ENCODE assay signal across 8 mouse cellular contexts in genomic region chr1:166409177-166409700, GRCm38 (mm10). TPM values are rescaled to one million over a fixed set of nuclear protein-coding genes. Genes with fewer than 3 reads are reported as not detected.
DNase-seq lines count a peak whose midpoint lies in the region; ATAC-seq and TF ChIP-seq lines count a peak whose summit lies in the region.

No protein-coding gene starts in this region.

- H3K27ac ChIP-seq in forebrain, embryonic 10.5 days, result peak overlapping the region; percentile 98
- peak overlapping the region; percentile 72 for H3K27ac ChIP-seq in hindbrain, embryonic 11.5 days (ENCODE audit: low read depth, low read length)
- H3K27ac ChIP-seq in limb, embryonic 13.5 days, result peak overlapping the region; percentile 80
- H3K27ac ChIP-seq in midbrain, embryonic 11.5 days (ENCODE audit: low read depth, low read length), result peak overlapping the region; percentile 4; the same call in 1 of the 2 replicates

- 3% methylated on average over 44 of the region's 45 CpGs for WGBS in forebrain, embryonic 10.5 days
- WGBS in hindbrain, embryonic 11.5 days, result 1% methylated on average over 24 of the region's 45 CpGs
- 2% methylated on average over 42 of the region's 45 CpGs for WGBS in limb, embryonic 13.5 days
- WGBS in midbrain, embryonic 11.5 days, result 1% methylated on average over 32 of the region's 45 CpGs

- H3K4me3 ChIP-seq in forebrain, embryonic 10.5 days, result peak overlapping the region; percentile 82
- H3K4me3 ChIP-seq in hindbrain, embryonic 11.5 days (ENCODE audit: low read depth, low read length), result peak overlapping the region; percentile 77
- H3K4me3 ChIP-seq in limb, embryonic 13.5 days, result peak overlapping the region; percentile 78
- peak overlapping the region; percentile 58 for H3K4me3 ChIP-seq in midbrain, embryonic 11.5 days (ENCODE audit: low read depth, low read length)

- no peak for DNase-seq in frontal cortex, postnatal 14 days (ENCODE audit: low spot score in 2 of 2)
- DNase-seq in Patski (ENCODE audit: low read depth, low spot score), result no peak
- peak; percentile 65 for DNase-seq in forebrain, embryonic 10.5 days (ENCODE audit: extremely low spot score, low spot score)
- no peak for DNase-seq in hindbrain, embryonic 11.5 days (ENCODE audit: low spot score)
- peak; percentile 95 for DNase-seq in midbrain, embryonic 11.5 days (ENCODE audit: low spot score, missing footprints)
- DNase-seq in adipocyte (ENCODE audit: low spot score), result no peak

- peaks cover 12% of the 10 kb centered on the region for H3K9me3 ChIP-seq in forebrain, embryonic 10.5 days
- H3K9me3 ChIP-seq in hindbrain, embryonic 11.5 days (ENCODE audit: control insufficient read depth, low read length), result no peaks in the 10 kb centered on the region; the same call in 1 of the 2 replicates
- peaks cover 12% of the 10 kb centered on the region for H3K9me3 ChIP-seq in limb, embryonic 13.5 days
- peaks cover 7% of the 10 kb centered on the region for H3K9me3 ChIP-seq in midbrain, embryonic 11.5 days (ENCODE audit: control insufficient read depth, low read length)

- POLR2A ChIA-PET in Patski (lab: Charles Lee), result no interaction called here

- peak overlapping the region; percentile 90 for H3K9ac ChIP-seq in hindbrain, embryonic 11.5 days (ENCODE audit: low read depth, low read length)
- H3K9ac ChIP-seq in limb, embryonic 13.5 days, result peak overlapping the region; percentile 86
- H3K9ac ChIP-seq in midbrain, embryonic 11.5 days (ENCODE audit: low read length), result peak overlapping the region; percentile 87

- peaks cover 41% of the 10 kb centered on the region for H3K36me3 ChIP-seq in forebrain, embryonic 10.5 days (replicated peaks)
- H3K36me3 ChIP-seq in hindbrain, embryonic 11.5 days (ENCODE audit: control insufficient read depth, insufficient read depth, low read length), result 0 out of 2 replicates have a peak, but pooled peaks cover 3% of the 10 kb centered on the region
- H3K36me3 ChIP-seq in limb, embryonic 13.5 days, result peaks cover 32% of the 10 kb centered on the region
- H3K36me3 ChIP-seq in midbrain, embryonic 11.5 days (ENCODE audit: control insufficient read depth, insufficient read depth, low read length), result peaks cover 11% of the 10 kb centered on the region; the same call in 1 of the 2 replicates

- H3K27me3 ChIP-seq in Patski, result no peaks in the 10 kb centered on the region
- 0 out of 2 replicates have a peak, but pooled peaks cover 7% of the 10 kb centered on the region for H3K27me3 ChIP-seq in forebrain, embryonic 10.5 days (ENCODE audit: poor library complexity, severe bottlenecking)
- H3K27me3 ChIP-seq in hindbrain, embryonic 11.5 days (ENCODE audit: control insufficient read depth, insufficient read depth, low read length), result 0 out of 2 replicates have a peak, but pooled peaks cover 2% of the 10 kb centered on the region
- H3K27me3 ChIP-seq in limb, embryonic 13.5 days, result no peaks in the 10 kb centered on the region
- no peaks in the 10 kb centered on the region for H3K27me3 ChIP-seq in midbrain, embryonic 11.5 days (ENCODE audit: control insufficient read depth, insufficient read depth, low read length)

- peak; percentile 48 for ATAC-seq in frontal cortex, adult (ENCODE audit: low TSS enrichment)
- peak; percentile 87 for ATAC-seq in Patski
- peak; percentile 82 for ATAC-seq in hindbrain, embryonic 11.5 days (ENCODE audit: low FRiP score)
- peak; percentile 81 for ATAC-seq in limb, embryonic 13.5 days (ENCODE audit: low FRiP score, low read depth)
- ATAC-seq in midbrain, embryonic 11.5 days (ENCODE audit: low FRiP score), result peak; percentile 87

- H3K4me2 ChIP-seq in hindbrain, embryonic 11.5 days (replicated peaks; ENCODE audit: low read depth, low read length), result peak overlapping the region; percentile 85
- H3K4me2 ChIP-seq in limb, embryonic 13.5 days (replicated peaks), result peak overlapping the region; percentile 85
- H3K4me2 ChIP-seq in midbrain, embryonic 11.5 days, result peak overlapping the region; percentile 50

- CTCF ChIA-PET in Patski (lab: Charles Lee), result interaction anchor here (1.4 kb wide), 1 partner anchor 14 kb away, joined by 3 read pairs; no protein-coding TSS in a partner anchor

- TF ChIP-seq CTCF in Patski (IDR thresholded peaks at IDR 0.05), result no peak

- H3K4me1 ChIP-seq in forebrain, embryonic 10.5 days, result peaks cover 21% of the 10 kb centered on the region
- peaks cover 3% of the 10 kb centered on the region; the same call in 1 of the 2 replicates for H3K4me1 ChIP-seq in hindbrain, embryonic 11.5 days (replicated peaks; ENCODE audit: control insufficient read depth, insufficient read depth, low read length)
- H3K4me1 ChIP-seq in limb, embryonic 13.5 days, result peaks cover 31% of the 10 kb centered on the region
- H3K4me1 ChIP-seq in midbrain, embryonic 11.5 days (ENCODE audit: control insufficient read depth, insufficient read depth, low read length), result peaks cover 11% of the 10 kb centered on the region

- in situ Hi-C loops in Patski (cut with MboI; ENCODE audit: low pct_unique_long_range_greater_than_20kb), result loop anchor here (25.0 kb wide), 1 partner anchor 928 kb away; the partner anchor contains the start of gene Aldh9a1

RNA-seq across cellular contexts. Expression of gene Pogk, which starts 0.4 kb away (rescaled TPM):
- polyA plus RNA-seq in Patski (2021), result 26.2 TPM
- polyA plus RNA-seq in forebrain, embryonic 10.5 days (2016; fragmentation: Nextera tagmentation; extraction: Ambion mirVana), result 30.5 and 31.0 TPM in 2 replicates
- 33.3 and 39.0 TPM in 2 replicates for polyA plus RNA-seq in hindbrain, embryonic 11.5 days (2014; fragmentation: Nextera tagmentation; extraction: Ambion mirVana)
- 20.5 and 24.6 TPM in 2 replicates for polyA plus RNA-seq in limb, embryonic 13.5 days (2015; fragmentation: Nextera tagmentation; extraction: Ambion mirVana)
- polyA plus RNA-seq in midbrain, embryonic 11.5 days (2014; fragmentation: Nextera tagmentation; extraction: Ambion mirVana), result 39.8 and 41.6 TPM in 2 replicates

RNA-seq across cellular contexts. Expression of gene Tada1, which starts 30.3 kb away (rescaled TPM):
- 34.7 TPM for polyA plus RNA-seq in Patski (2021)
- polyA plus RNA-seq in forebrain, embryonic 10.5 days (2016; fragmentation: Nextera tagmentation; extraction: Ambion mirVana), result 66.8 and 69.4 TPM in 2 replicates
- polyA plus RNA-seq in hindbrain, embryonic 11.5 days (2014; fragmentation: Nextera tagmentation; extraction: Ambion mirVana), result 70.0 and 74.9 TPM in 2 replicates
- polyA plus RNA-seq in limb, embryonic 13.5 days (2015; fragmentation: Nextera tagmentation; extraction: Ambion mirVana), result 61.1 and 65.5 TPM in 2 replicates
- 70.5 and 73.5 TPM in 2 replicates for polyA plus RNA-seq in midbrain, embryonic 11.5 days (2014; fragmentation: Nextera tagmentation; extraction: Ambion mirVana)

Comparison
In these comparisons a context has a peak if more than half of its experiments do, and no peak if none do; other contexts are left out.
1. DNase-seq: peak in forebrain, embryonic 10.5 days (single experiment) and midbrain, embryonic 11.5 days (single experiment); none in frontal cortex, postnatal 14 days (0 of 2), Patski (single experiment), hindbrain, embryonic 11.5 days (single experiment) and adipocyte (single experiment).
2. H3K27ac ChIP-seq: peak in every context shown above with its lines; median percentile 98 in forebrain, embryonic 10.5 days; 80 in limb, embryonic 13.5 days; 72 in hindbrain, embryonic 11.5 days; 4 in midbrain, embryonic 11.5 days.
3. Peak in every context shown above with its lines, with median percentiles within 50 percentile points of each other: ATAC-seq, H3K4me3 ChIP-seq, H3K4me2 ChIP-seq and H3K9ac ChIP-seq.